Mouse (Mus musculus) neural tube, embryonic 15.5 days (tissue): ENCODE results near the gene Vps72. TPM values are rescaled to one million over a fixed set of nuclear protein-coding genes. Genes with fewer than 3 reads are reported as not detected.
"Not testable (repeated sequence)": the region's sequence is repeated elsewhere in the genome, so short reads cannot be mapped to it uniquely, and the experiment has no call there.

Experiments
- ATAC-seq: fragments of 200-750 bp; cut with Nextera tagmentation; 2 replicates; pipeline ENCODE4 v1.8.0; 2017; ENCODE audit warnings: mild to moderate bottlenecking, moderate TSS enrichment, moderate library complexity; ENCODE audit not compliant: low FRiP score
- H3K27ac ChIP-seq: fragments of 300-500 bp; sonication (generic); replicated peaks from 2 replicates; pipeline ENCODE4 v1.5.1; 2015; ENCODE audit warnings: mild to moderate bottlenecking, inconsistent platforms
- H3K27me3 ChIP-seq: fragments of 300-500 bp; sonication (generic); replicated peaks from 2 replicates; pipeline ENCODE4 v1.6.1; 2015; ENCODE audit warnings: inconsistent platforms
- H3K36me3 ChIP-seq: fragments of 300-500 bp; sonication (generic); 2 replicates; pipeline ENCODE4 v1.6.1; 2015; ENCODE audit warnings: inconsistent platforms
- H3K4me1 ChIP-seq: fragments of 300-500 bp; sonication (generic); 2 replicates; pipeline ENCODE4 v1.6.1; 2015; ENCODE audit warnings: inconsistent platforms
- H3K4me2 ChIP-seq: fragments of 300-500 bp; sonication (generic); 2 replicates; pipeline ENCODE4 v1.6.1; 2015; ENCODE audit warnings: inconsistent platforms, mild to moderate bottlenecking, moderate library complexity
- H3K4me3 ChIP-seq: fragments of 300-500 bp; sonication (generic); replicated peaks from 2 replicates; pipeline ENCODE4 v1.5.1; 2015; ENCODE audit warnings: mild to moderate bottlenecking, inconsistent platforms
- H3K9ac ChIP-seq: fragments of 300-500 bp; sonication (generic); replicated peaks from 2 replicates; pipeline ENCODE4 v1.6.1; 2015; ENCODE audit warnings: mild to moderate bottlenecking, inconsistent platforms
- H3K9me3 ChIP-seq: fragments of 300-500 bp; sonication (generic); replicated peaks from 2 replicates; pipeline ENCODE4 v1.6.1; 2016; ENCODE audit warnings: inconsistent platforms
- WGBS: fragments of 180-500 bp; shearing (Covaris S2); methylation state at CpG from one replicate; pipeline ENCODE4 v1.1.7; 2015; ENCODE audit warnings: mixed read lengths; 5-methylcytosine and 5-hydroxymethylcytosine counted together
- polyA plus RNA-seq: library from polyadenylated mRNA; unstranded; fragments of >200 nt; fragmentation: Nextera tagmentation; extraction: Ambion mirVana; gene quantifications from 2 replicates; pipeline ENCODE4 v1.2.1, GENCODE M21; 2015

The Vps72 gene
- polyA plus RNA-seq, 1 experiment from 2014 or later = 142 TPM

DNA sequence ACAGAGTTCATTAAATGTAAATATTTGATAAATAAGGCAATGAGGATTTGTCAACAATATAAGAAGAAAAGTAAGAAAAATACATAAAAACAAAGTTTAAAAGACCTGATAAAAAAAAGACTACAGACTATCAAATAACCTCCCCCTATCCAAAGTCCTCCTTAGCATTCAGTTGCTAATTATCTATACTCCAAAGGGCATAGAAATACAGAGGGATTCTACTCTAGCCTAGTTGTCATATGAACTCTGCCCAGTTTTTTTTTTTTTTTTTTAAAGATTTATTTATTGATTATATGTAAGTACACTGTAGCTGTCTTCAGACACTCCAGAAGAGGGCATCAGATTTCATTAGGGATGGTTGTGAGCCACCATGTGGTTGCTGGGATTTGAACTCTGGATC, 3.5 kb upstream of the Vps72 start:
- not testable (repeated sequence) for ATAC-seq, H3K27me3 ChIP-seq, H3K9ac ChIP-seq, H3K36me3 ChIP-seq, H3K9me3 ChIP-seq
- peaks cover 22% of the 10 kb centered on the region for H3K4me1 ChIP-seq
- peak overlapping the region; percentile 77 for H3K4me2 ChIP-seq
- H3K4me3 ChIP-seq = peak overlapping the region; percentile 97
- H3K27ac ChIP-seq = peak overlapping the region; percentile 75; the same call in 1 of the 2 replicates

DNA sequence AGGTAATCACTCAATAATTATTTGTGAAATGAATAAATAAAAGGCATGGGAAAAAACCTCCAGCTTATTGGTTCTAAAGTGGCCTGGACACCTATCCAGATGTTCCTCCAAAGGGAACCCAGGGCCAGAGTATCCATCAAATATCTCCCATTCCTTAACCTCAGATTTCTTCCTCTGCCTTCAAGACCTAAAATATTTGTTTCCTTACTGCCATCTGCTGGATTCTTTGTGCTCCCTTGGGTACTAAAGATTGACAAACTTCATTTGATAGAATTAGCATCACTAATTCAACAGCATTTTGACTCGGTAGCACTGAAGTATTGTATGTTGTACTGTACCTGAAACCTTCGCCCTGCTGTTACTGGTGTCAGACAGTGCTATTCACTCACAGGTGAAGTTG, 2.9 kb upstream of the Vps72 start:
- Histone ChIP-seq H3K27ac (no peak overlapping the region), H3K36me3 (no peaks in the 10 kb centered on the region), H3K4me1 (peaks cover 28% of the 10 kb centered on the region), H3K9ac (no peak overlapping the region), H3K4me3 (no peak overlapping the region), H3K27me3 (no peaks in the 10 kb centered on the region), H3K9me3 (no peaks in the 10 kb centered on the region), H3K4me2 (no peak overlapping the region)
- no peak for ATAC-seq
- WGBS = 74% methylated on average over 2 of the region's 2 CpGs

DNA sequence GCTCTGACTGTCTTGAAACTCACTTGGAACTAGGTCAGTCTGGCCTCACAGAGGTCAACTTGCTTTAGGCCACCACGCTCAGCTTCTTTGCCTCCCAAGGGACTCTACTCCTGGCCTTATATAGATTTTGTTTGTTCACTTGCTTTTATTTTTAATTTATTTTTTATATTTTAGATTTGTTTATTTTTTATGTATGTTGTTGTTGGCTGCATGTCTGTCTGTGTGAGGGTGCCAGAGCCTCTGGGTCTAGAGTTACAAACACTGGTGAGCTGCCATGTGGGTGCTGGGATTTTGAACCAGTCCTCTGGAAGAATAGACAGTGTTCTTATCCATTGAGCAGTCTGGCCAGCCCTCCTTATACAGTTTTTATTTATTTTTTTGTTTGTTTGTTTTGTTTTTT, 1.9 kb downstream of the Vps72 start:
- ATAC-seq = no peak
- peaks cover 19% of the 10 kb centered on the region for H3K36me3 ChIP-seq
- H3K9ac ChIP-seq = no peak overlapping the region; the same call in 1 of the 2 replicates
- H3K4me3 ChIP-seq = no peak overlapping the region
- peak overlapping the region; percentile 58 for H3K4me2 ChIP-seq
- peaks cover 20% of the 10 kb centered on the region for H3K4me1 ChIP-seq
- H3K27me3 ChIP-seq = no peaks in the 10 kb centered on the region
- no peaks in the 10 kb centered on the region for H3K9me3 ChIP-seq
- WGBS = 93% methylated on average over 1 of the region's 1 CpGs
- no peak overlapping the region for H3K27ac ChIP-seq

DNA sequence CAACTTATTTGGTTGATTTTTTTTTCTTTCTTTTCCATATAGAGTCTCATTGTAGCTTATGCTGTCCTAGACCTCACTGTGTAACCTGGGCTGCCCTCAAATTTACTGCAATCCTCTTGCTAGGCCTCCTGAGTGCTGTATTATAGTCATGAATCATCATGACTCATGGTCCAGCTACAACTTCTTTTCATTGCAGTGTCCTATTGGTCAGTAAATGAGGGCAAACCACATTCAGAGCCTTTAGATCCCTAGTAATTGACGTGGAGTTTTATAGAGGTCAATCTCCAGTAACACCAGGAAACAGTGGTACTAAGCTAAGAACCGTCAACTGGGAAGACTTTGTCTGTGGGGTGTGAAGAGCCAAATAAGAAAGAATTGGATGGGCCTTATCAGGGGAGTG, 6.9 kb downstream of the Vps72 start:
- Histone ChIP-seq H3K9ac (no peak overlapping the region), H3K27me3 (no peaks in the 10 kb centered on the region), H3K4me2 (no peak overlapping the region), H3K4me1 (peaks cover 6% of the 10 kb centered on the region), H3K9me3 (no peaks in the 10 kb centered on the region), H3K4me3 (no peak overlapping the region), H3K27ac (no peak overlapping the region), H3K36me3 (peaks cover 64% of the 10 kb centered on the region)
- no peak for ATAC-seq
- 66% methylated on average over 2 of the region's 2 CpGs for WGBS

DNA sequence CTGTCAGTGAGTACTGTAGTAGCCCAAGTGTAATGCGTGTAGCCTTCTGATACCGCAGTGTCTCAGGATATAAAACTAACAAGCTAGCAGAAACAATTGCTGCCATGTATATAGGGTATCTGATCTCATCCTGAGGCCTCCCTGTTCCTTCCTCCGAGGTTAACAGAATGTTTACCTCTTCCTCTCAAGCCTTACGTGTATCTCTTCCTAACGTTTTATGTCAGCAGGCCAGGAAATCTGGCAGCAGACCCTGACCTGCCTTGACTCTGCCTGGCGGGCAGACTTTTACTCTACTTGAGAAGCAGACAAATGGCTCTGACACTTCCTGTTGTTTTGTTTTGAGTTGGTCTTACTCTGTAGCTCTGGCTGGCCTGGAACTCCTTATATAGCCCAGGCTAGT, 10.8 kb downstream of the Vps72 start:
- ATAC-seq = no peak
- no peaks in the 10 kb centered on the region for H3K27me3 ChIP-seq
- 85% methylated on average over 6 of the region's 6 CpGs for WGBS
- no peak overlapping the region for H3K4me2 ChIP-seq
- H3K27ac ChIP-seq = no peak overlapping the region
- H3K4me3 ChIP-seq = no peak overlapping the region
- no peaks in the 10 kb centered on the region for H3K9me3 ChIP-seq
- H3K36me3 ChIP-seq = peaks cover 56% of the 10 kb centered on the region
- H3K4me1 ChIP-seq = peaks cover 11% of the 10 kb centered on the region
- H3K9ac ChIP-seq = no peak overlapping the region

DNA sequence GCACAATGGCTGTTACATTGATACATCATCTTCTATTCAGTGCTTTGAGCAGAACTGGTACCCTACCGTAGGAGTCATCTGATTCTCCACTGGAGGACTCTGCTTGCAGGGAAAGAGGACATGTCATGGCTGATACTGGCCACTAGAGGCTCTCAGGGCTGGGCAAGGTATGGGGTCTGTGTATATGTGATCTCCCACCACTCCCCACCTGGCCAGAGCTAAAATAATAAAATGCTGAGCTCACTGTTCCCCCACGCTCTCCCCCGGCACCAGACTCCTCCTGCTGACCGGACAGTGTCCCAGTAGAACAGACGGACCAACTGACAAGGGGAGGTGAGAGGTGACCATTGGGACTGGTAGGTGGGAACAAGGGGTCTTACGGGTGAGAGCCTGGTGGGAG, 13.4 kb downstream of the Vps72 start, which contains the start of gene Tmod4:
Gene Tmod4, plus strand, starts transcription at position 231 of the 400 bp plus-strand sequence.
- Histone ChIP-seq H3K36me3 (peaks cover 41% of the 10 kb centered on the region), H3K9me3 (no peaks in the 10 kb centered on the region), H3K4me3 (no peak within 1 kb of the TSS), H3K4me1 (peaks cover 12% of the 10 kb centered on the region), H3K27me3 (no peaks in the 10 kb centered on the region), H3K27ac (peak within 1 kb of the TSS; percentile 60), H3K9ac (no peak within 1 kb of the TSS), H3K4me2 (no peak within 1 kb of the TSS)
- 59% methylated on average over 6 of the region's 6 CpGs for WGBS
- ATAC-seq = no peak

DNA sequence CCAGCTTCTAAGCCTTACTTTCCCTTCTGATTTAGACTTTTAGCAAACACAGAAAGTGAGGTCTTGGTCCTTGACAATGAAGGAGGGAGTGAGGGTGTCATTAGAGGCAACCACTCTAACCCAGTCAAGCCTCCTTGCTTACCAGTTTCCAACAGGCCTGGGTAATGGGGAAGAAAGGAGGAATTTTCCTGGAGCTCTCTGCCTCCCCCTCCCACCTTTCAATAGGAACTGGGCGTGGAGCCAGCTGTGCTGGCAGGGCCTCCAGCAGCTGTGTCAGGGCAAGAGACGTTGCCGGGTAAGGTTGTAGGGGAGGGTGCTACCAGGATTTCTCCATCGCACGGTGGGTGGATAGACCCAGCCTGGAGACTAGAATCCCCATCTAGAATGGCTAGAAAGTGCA, 14.2 kb downstream of the Vps72 start:
- Histone ChIP-seq H3K4me2 (no peak overlapping the region), H3K27ac (peak overlapping the region; percentile 60), H3K4me1 (peaks cover 17% of the 10 kb centered on the region), H3K4me3 (no peak overlapping the region), H3K27me3 (no peaks in the 10 kb centered on the region), H3K9me3 (no peaks in the 10 kb centered on the region), H3K9ac (no peak overlapping the region), H3K36me3 (peaks cover 40% of the 10 kb centered on the region)
- 37% methylated on average over 5 of the region's 5 CpGs for WGBS
- peak; percentile 60; the same call in 1 of the 2 replicates for ATAC-seq

DNA sequence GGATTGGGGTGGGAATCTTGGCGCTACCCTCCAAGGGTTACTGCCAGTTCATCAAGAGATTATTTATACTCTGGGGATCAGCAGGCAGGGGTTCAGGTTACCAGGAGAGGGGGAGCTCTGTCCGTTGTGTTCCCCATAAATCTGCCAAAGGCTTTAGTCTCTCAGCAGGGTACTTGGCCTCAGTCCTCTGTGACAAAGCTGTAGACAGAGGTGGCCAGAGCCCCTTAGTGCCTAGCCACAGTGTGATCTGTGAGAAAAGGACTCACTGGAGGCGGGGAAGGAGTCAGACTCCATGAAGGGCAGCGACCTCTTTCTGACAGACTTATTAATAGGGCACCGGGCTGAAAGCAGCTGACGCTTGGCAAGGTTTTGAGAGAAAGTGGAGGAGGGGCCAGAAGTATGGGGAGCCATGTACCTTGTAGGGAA, 18.4 kb downstream of the Vps72 start:
- Histone ChIP-seq H3K27me3 (no peaks in the 10 kb centered on the region), H3K36me3 (peaks cover 20% of the 10 kb centered on the region; the same call in 1 of the 2 replicates), H3K4me3 (no peak overlapping the region), H3K27ac (no peak overlapping the region), H3K4me1 (peaks cover 25% of the 10 kb centered on the region), H3K4me2 (no peak overlapping the region), H3K9me3 (no peaks in the 10 kb centered on the region), H3K9ac (no peak overlapping the region)
- no peak for ATAC-seq
- 9% methylated on average over 6 of the region's 6 CpGs for WGBS

DNA sequence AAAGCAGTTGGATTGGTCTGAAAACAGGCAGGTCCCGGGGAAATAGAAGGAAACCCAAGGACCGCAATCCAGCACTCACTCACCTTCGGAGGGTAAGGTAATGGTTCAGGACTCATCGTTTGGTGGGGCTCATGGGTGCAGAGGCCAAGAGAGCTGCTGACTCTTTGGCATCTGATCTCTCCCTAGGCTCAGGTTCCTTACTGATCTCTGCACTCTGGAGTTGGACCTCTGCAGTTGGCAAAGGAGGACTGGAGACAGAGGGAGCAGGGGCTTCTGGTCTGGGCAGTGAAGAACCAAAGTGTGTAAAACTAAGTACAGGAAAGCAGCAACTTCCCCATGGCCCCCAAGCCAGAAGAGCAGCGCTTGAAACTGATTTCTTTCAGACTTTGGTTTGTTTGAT, 19.3 kb downstream of the Vps72 start:
- peaks cover 20% of the 10 kb centered on the region; the same call in 1 of the 2 replicates for H3K36me3 ChIP-seq
- H3K27me3 ChIP-seq = no peaks in the 10 kb centered on the region
- no peak for ATAC-seq
- no peak overlapping the region for H3K4me2 ChIP-seq
- H3K9ac ChIP-seq = no peak overlapping the region
- H3K27ac ChIP-seq = no peak overlapping the region
- peaks cover 21% of the 10 kb centered on the region for H3K4me1 ChIP-seq
- 80% methylated on average over 5 of the region's 5 CpGs for WGBS
- H3K4me3 ChIP-seq = no peak overlapping the region
- no peaks in the 10 kb centered on the region for H3K9me3 ChIP-seq

DNA sequence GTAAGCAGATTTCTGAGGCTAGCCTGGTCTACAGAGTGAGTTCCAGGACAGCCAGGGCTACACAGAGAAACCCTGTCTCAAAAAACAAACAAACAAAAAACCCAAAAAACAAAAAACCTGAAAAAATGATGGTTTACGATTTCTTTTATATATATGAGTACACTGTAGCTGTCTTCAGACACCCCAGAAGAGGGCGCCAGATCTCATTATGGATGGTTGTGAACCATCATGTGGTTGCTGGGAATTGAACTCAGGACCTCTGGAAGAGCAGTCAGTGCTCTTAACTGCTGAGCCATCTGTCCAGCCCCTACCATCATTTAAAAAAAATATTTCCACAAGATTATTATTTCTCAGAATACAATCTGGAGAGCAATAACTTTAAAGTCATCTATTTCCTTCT, 21.6 kb downstream of the Vps72 start:
- not testable (repeated sequence) for H3K27me3 ChIP-seq, H3K9ac ChIP-seq, H3K27ac ChIP-seq, ATAC-seq, H3K9me3 ChIP-seq, H3K4me3 ChIP-seq, H3K4me2 ChIP-seq
- Histone ChIP-seq H3K36me3 (peaks cover 20% of the 10 kb centered on the region; the same call in 1 of the 2 replicates), H3K4me1 (peaks cover 37% of the 10 kb centered on the region)
- 89% methylated on average over 2 of the region's 2 CpGs for WGBS

DNA sequence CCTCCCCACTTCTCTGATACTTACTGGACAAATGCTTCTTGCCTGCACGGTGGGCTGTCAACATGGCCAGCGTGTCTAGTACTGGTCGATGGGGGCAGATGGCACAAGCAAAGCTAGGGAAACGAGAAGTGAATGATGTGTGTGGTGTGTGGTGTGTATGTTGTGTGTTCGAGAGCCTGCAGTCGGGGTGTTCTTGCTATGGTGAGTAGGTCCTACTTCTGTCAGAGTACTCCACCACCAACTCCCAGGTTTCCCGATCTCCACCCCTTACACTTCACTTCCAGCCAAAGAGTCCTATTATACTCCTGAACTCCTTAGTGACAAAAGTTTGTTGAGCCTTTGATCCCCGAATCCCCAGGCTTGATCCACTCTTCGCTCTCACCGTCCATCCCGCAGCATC, 22.4 kb downstream of the Vps72 start:
- peak; percentile 13; the same call in 1 of the 2 replicates for ATAC-seq
- Histone ChIP-seq H3K9me3 (no peaks in the 10 kb centered on the region), H3K27me3 (no peaks in the 10 kb centered on the region), H3K27ac (peak overlapping the region; percentile 87), H3K4me3 (peak overlapping the region; percentile 71), H3K9ac (peak overlapping the region; percentile 78), H3K4me2 (peak overlapping the region; percentile 88), H3K4me1 (peaks cover 37% of the 10 kb centered on the region), H3K36me3 (peaks cover 24% of the 10 kb centered on the region)
- WGBS = 59% methylated on average over 11 of the region's 11 CpGs

DNA sequence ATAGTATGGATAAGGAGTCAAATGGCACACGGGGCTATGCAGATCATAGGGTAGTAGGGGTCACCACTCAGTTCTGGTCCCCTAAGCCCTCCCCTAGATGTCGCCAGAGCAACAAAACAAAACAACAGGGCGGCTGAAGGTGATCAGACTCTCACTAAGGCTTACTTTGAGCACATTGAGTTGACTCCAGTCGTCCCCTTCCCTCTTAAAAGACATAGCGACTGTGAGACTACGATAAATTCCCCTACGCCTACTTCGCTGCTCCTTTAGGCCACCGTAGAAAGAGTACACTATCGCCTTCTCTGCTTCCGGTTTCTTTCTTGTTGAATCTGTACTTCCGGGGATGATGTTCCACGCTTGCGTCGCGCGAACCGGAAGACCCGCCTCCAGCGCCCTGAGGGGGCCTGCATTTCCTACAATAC, 22.9 kb downstream of the Vps72 start, which contains the start of the genes Scnm1 and Lysmd1:
Gene Scnm1, minus strand, starts transcription at position 332 of the 422 bp plus-strand sequence.
Gene Lysmd1, plus strand, starts transcription at position 409 of the 422 bp plus-strand sequence.
- Histone ChIP-seq H3K27me3 (no peaks in the 10 kb centered on the region), H3K9me3 (no peaks in the 10 kb centered on the region), H3K27ac (peak within 1 kb of the TSS; percentile 87), H3K4me2 (peak within 1 kb of the TSS; percentile 88), H3K9ac (peak within 1 kb of the TSS; percentile 78), H3K4me1 (peaks cover 37% of the 10 kb centered on the region), H3K4me3 (peak within 1 kb of the TSS; percentile 71), H3K36me3 (peaks cover 23% of the 10 kb centered on the region)
- WGBS = under 1% methylated on average over 20 of the region's 20 CpGs
- ATAC-seq = peak; percentile 95
